Mouse (Mus musculus): Measurements from ENCODE around the gene Fam83g. TPM values are rescaled to one million over a fixed set of nuclear protein-coding genes. Genes with fewer than 3 reads are reported as not detected.
A peak's percentile ranks its signal among the peaks of the same experiment; 100 is the strongest.

Fam83g gene
- polyA plus RNA-seq, 1 experiment from 2014 or later: 2.8 TPM

DNA sequence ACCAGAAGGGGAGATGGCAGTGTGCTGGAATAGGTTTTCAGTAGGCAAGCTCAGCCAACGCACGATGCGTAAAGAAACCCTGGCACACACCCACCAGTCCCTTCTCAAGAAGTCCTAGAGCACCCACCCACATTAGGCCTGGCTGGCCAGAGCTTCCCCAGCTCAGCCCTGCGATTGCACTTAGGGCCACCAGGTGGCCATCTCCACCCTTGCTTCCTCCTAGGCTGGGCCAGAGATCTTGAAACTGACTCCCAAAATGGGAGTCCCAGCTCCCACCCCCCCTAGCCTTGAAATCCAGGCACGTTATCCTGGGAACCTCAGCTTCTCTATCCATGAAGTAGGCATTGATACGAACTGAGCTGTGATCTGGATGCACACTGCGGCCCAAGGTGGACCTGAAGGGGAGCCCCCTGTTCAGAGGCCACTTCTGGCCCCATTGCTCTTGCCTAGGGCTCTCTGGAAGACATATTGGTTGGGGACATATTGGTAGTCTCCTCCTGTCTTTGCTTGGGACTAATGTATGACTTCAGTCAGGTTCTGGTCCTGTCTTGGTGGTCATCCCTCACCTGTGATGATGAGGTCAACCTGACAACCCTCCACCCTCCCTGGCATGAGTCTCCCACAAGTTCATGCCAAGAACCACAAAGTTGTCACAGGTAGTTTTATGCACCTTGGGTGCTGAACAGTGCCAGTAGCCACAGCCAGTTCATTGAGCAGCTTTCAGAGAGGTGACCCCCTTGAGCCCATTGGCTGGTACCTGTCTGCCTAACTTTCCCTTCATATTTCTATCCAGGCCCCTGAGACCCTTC, 17.7 kb upstream of the Fam83g start:
- Histone ChIP-seq H3K9me3 (no peaks in the 10 kb centered on the region), H3K9ac (no peak overlapping the region), H3K4me1 (peaks cover 6% of the 10 kb centered on the region), H3K27ac (no peak overlapping the region), H3K36me3 (no peaks in the 10 kb centered on the region), H3K27me3 (no peaks in the 10 kb centered on the region), H3K4me2 (no peak overlapping the region), H3K4me3 (no peak overlapping the region)
- WGBS: 39% methylated on average over 7 of the region's 7 CpGs
- ATAC-seq (ENCODE audit: borderline replicate concordance, extremely low read depth, low FRiP score, low TSS enrichment): no peak

GRCm38 (mm10) chr11:61667248-61667647, 16.6 kb upstream of the Fam83g start:
- WGBS: 70% methylated on average over 5 of the region's 5 CpGs
- H3K4me3 ChIP-seq: no peak overlapping the region
- no peak overlapping the region for H3K9ac ChIP-seq
- H3K27me3 ChIP-seq: no peaks in the 10 kb centered on the region
- peaks cover 6% of the 10 kb centered on the region for H3K4me1 ChIP-seq
- ATAC-seq (ENCODE audit: borderline replicate concordance, extremely low read depth, low FRiP score, low TSS enrichment): no peak
- no peak overlapping the region for H3K27ac ChIP-seq
- no peaks in the 10 kb centered on the region for H3K36me3 ChIP-seq
- no peaks in the 10 kb centered on the region for H3K9me3 ChIP-seq
- no peak overlapping the region for H3K4me2 ChIP-seq

DNA sequence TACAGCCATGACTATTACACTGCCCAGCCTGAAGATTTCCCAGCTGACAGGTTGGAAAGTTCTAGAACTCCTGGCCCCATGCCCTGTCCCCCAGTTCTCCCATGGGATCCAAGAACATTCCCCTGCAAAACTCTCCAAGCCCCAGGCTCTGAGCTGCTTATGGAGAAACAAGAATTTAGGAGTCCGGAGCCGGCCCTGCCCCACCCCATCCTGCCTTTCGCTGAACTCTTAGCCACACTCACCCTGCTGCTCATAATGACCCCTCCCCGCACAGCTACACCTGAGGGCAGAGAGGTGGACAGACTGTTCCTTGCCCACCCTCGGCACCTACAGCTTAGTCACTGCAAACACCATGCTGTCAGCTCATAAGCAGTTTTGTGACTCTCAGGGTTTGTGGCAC, 16.1 kb upstream of the Fam83g start:
- no peak for ATAC-seq (ENCODE audit: borderline replicate concordance, extremely low read depth, low FRiP score, low TSS enrichment)

DNA sequence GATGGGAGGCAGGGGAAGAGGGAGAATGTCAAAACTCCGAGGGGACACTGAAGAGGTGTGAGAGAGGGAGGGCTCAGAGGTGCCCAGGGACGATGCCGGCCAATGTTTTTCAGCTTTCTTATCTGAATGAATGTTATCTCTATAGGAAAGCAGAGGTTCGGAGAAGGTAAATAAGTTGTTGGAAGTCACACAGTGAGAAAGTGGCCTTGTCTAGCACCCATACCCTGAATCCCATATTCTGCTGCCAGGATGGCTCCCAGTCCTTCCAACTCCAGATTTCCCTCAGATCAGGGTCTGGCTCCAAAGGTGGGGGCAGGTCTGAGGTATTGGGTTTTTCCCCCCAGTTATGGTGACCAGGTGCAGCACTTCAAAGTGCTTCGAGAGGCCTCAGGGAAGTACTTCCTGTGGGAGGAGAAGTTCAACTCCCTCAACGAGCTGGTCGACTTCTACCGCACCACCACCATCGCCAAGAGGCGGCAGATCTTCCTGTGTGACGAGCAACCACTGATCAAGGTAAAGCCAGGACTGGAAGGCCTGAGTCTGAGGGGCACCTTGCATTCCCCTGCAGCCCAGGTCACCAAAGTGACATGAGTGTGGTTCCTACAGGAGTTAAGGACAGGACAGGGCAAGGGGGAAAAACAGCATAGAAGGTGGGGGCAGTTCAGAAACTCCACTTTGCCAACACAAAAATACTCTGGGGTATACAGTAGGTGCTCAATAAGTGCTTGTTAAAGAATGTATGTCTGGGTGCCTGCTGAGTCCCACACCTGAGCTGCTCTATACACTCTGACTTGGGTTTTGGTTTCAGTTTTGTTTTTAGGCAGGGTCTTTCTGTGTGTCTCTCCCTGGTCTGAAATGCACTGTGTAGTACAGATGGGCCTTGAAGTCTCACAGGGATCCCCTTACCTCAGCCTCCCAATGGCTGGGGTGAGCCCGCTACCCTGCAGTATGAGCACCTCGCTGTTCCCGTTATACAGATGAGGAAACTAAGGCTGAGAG, 14.1 kb upstream of the Fam83g start:
- Histone ChIP-seq H3K27ac (no peak overlapping the region), H3K4me1 (peaks cover 13% of the 10 kb centered on the region), H3K4me2 (no peak overlapping the region), H3K9ac (no peak overlapping the region), H3K9me3 (no peaks in the 10 kb centered on the region), H3K4me3 (no peak overlapping the region), H3K27me3 (no peaks in the 10 kb centered on the region), H3K36me3 (no peaks in the 10 kb centered on the region)
- WGBS: 46% methylated on average over 14 of the region's 14 CpGs
- no peak for ATAC-seq (ENCODE audit: borderline replicate concordance, extremely low read depth, low FRiP score, low TSS enrichment)

More for the DNA sequence above, 16.1 kb upstream of the Fam83g start:
- no peak overlapping the region for H3K4me3 ChIP-seq
- H3K9me3 ChIP-seq: no peaks in the 10 kb centered on the region
- no peaks in the 10 kb centered on the region for H3K27me3 ChIP-seq
- 48% methylated on average over 5 of the region's 5 CpGs for WGBS
- H3K4me2 ChIP-seq: no peak overlapping the region
- peaks cover 6% of the 10 kb centered on the region for H3K4me1 ChIP-seq
- H3K27ac ChIP-seq: no peak overlapping the region
- H3K36me3 ChIP-seq: no peaks in the 10 kb centered on the region
- H3K9ac ChIP-seq: no peak overlapping the region

GRCm38 (mm10) chr11:61671781-61672383, 12.0 kb upstream of the Fam83g start:
- ATAC-seq (ENCODE audit: borderline replicate concordance, extremely low read depth, low FRiP score, low TSS enrichment): no peak
- H3K27me3 ChIP-seq: no peaks in the 10 kb centered on the region
- H3K27ac ChIP-seq: no peak overlapping the region
- H3K9ac ChIP-seq: no peak overlapping the region
- no peak overlapping the region for H3K4me3 ChIP-seq
- H3K4me1 ChIP-seq: peaks cover 11% of the 10 kb centered on the region
- H3K36me3 ChIP-seq: no peaks in the 10 kb centered on the region
- H3K4me2 ChIP-seq: no peak overlapping the region
- H3K9me3 ChIP-seq: no peaks in the 10 kb centered on the region
- WGBS: 48% methylated on average over 19 of the region's 19 CpGs

GRCm38 (mm10) chr11:61673686-61674085, 10.2 kb upstream of the Fam83g start:
- 39% methylated on average over 8 of the region's 8 CpGs for WGBS
- no peak for ATAC-seq (ENCODE audit: borderline replicate concordance, extremely low read depth, low FRiP score, low TSS enrichment)
- peaks cover 9% of the 10 kb centered on the region for H3K4me1 ChIP-seq
- H3K36me3 ChIP-seq: no peaks in the 10 kb centered on the region
- H3K27me3 ChIP-seq: no peaks in the 10 kb centered on the region
- H3K9me3 ChIP-seq: no peaks in the 10 kb centered on the region
- H3K27ac ChIP-seq: no peak overlapping the region
- no peak overlapping the region for H3K9ac ChIP-seq
- no peak overlapping the region for H3K4me2 ChIP-seq
- H3K4me3 ChIP-seq: no peak overlapping the region

- peak; percentile 53; the same call in 1 of the 2 replicates for ATAC-seq (ENCODE audit: borderline replicate concordance, extremely low read depth, low FRiP score, low TSS enrichment)
- Histone ChIP-seq H3K36me3 (no peaks in the 10 kb centered on the region), H3K9me3 (no peaks in the 10 kb centered on the region), H3K4me2 (peak overlapping the region; percentile 21; the same call in 1 of the 2 replicates), H3K27ac (no peak overlapping the region), H3K4me3 (no peak overlapping the region), H3K4me1 (peaks cover 9% of the 10 kb centered on the region), H3K9ac (no peak overlapping the region), H3K27me3 (no peaks in the 10 kb centered on the region)
- WGBS: 21% methylated on average over 19 of the region's 19 CpGs
Measured at GRCm38 (mm10) chr11:61674151-61674838, 9.6 kb upstream of the Fam83g start.

- no peaks in the 10 kb centered on the region for H3K27me3 ChIP-seq
- H3K9me3 ChIP-seq: no peaks in the 10 kb centered on the region
- H3K4me3 ChIP-seq: no peak overlapping the region
- peak overlapping the region; percentile 21; the same call in 1 of the 2 replicates for H3K4me2 ChIP-seq
- no peak overlapping the region for H3K9ac ChIP-seq
- H3K27ac ChIP-seq: no peak overlapping the region
- no peaks in the 10 kb centered on the region for H3K36me3 ChIP-seq
- peaks cover 9% of the 10 kb centered on the region for H3K4me1 ChIP-seq
- ATAC-seq (ENCODE audit: borderline replicate concordance, extremely low read depth, low FRiP score, low TSS enrichment): peak; percentile 44; the same call in 1 of the 2 replicates
- WGBS: 9% methylated on average over 8 of the region's 8 CpGs
Measured at GRCm38 (mm10) chr11:61674839-61675159, 9.1 kb upstream of the Fam83g start.

DNA sequence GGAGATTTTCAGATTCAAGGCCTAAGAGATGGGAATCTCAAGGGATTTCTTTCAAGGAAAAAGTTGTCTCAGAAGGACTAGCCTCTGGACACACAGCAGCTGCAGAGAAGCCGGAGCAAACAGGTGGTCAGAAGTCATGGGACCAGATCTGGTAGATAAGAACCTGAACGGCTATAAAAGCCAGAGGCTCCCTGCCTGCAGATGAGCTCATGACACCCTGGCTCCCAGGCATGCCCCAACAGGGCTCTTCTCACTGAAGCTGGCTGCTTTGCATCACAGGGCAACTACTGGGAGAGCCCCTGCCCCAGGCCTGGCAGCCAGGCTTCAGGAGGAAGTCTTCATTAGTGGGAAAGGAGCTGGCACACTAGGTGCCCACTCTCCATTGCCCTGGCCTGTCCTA, 8.6 kb upstream of the Fam83g start:
- Histone ChIP-seq H3K4me3 (no peak overlapping the region), H3K27ac (no peak overlapping the region), H3K9ac (no peak overlapping the region), H3K4me2 (no peak overlapping the region), H3K9me3 (no peaks in the 10 kb centered on the region), H3K36me3 (no peaks in the 10 kb centered on the region), H3K27me3 (no peaks in the 10 kb centered on the region), H3K4me1 (peaks cover 9% of the 10 kb centered on the region)
- ATAC-seq (ENCODE audit: borderline replicate concordance, extremely low read depth, low FRiP score, low TSS enrichment): no peak
- WGBS: 38% methylated on average over 2 of the region's 2 CpGs

DNA sequence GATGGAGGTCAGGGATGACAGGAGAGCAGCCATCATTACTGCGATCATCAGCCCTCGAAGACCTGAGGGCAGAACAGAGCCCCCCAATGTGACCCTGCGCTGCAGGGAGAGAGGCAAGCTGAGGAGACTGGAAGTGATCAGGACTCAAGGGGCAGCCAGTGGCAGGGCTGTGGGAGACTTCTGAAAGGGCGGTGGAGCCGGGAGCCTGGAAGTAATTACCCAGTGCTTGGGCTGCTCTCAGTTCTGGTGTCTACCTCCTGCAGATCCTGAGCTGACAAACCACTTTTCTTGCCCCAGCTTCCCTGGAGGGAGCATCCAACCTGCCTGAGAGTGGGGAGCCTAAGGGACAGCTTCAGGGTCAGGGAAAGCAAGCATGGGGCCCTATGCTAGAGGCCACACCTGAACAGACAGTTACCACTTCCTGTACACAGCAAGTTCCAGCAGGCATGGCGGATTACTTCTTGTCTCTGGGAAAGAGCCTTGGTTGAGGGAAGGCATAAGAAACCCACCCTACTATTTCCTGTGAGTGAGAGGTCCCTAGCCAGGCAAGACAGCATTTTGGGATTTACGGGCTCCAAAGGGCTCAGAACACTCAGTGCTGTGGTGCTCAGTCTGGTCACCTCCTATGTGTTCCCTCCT, 7.6 kb upstream of the Fam83g start:
- Histone ChIP-seq H3K27me3 (no peaks in the 10 kb centered on the region), H3K9me3 (no peaks in the 10 kb centered on the region), H3K36me3 (no peaks in the 10 kb centered on the region), H3K27ac (no peak overlapping the region), H3K9ac (no peak overlapping the region), H3K4me1 (peaks cover 9% of the 10 kb centered on the region), H3K4me2 (no peak overlapping the region), H3K4me3 (no peak overlapping the region)
- no peak for ATAC-seq (ENCODE audit: borderline replicate concordance, extremely low read depth, low FRiP score, low TSS enrichment)
- WGBS: 79% methylated on average over 7 of the region's 7 CpGs

- Histone ChIP-seq H3K4me1 (peaks cover 9% of the 10 kb centered on the region), H3K9me3 (no peaks in the 10 kb centered on the region), H3K27ac (no peak overlapping the region), H3K36me3 (no peaks in the 10 kb centered on the region), H3K9ac (no peak overlapping the region), H3K27me3 (0 out of 2 replicates have a peak, but pooled peaks cover 3% of the 10 kb centered on the region), H3K4me2 (no peak overlapping the region), H3K4me3 (no peak overlapping the region)
- no peak for ATAC-seq (ENCODE audit: borderline replicate concordance, extremely low read depth, low FRiP score, low TSS enrichment)
- WGBS: 83% methylated on average over 4 of the region's 4 CpGs
Measured at GRCm38 (mm10) chr11:61677709-61678108, 6.2 kb upstream of the Fam83g start.

Data from lung, embryonic 15.5 days (tissue).